Mouse (Mus musculus): ENCODE data around the gene BC005624. TPM values are rescaled to one million over a fixed set of nuclear protein-coding genes. Genes with fewer than 3 reads are reported as not detected.
A peak's percentile ranks its signal among the peaks of the same experiment; 100 is the strongest.

BC005624 gene
- 19.9 and 27.2 TPM in 2 replicates for polyA plus RNA-seq (2012; ENCODE audit: insufficient read depth, insufficient read length, missing spikeins)

DNA sequence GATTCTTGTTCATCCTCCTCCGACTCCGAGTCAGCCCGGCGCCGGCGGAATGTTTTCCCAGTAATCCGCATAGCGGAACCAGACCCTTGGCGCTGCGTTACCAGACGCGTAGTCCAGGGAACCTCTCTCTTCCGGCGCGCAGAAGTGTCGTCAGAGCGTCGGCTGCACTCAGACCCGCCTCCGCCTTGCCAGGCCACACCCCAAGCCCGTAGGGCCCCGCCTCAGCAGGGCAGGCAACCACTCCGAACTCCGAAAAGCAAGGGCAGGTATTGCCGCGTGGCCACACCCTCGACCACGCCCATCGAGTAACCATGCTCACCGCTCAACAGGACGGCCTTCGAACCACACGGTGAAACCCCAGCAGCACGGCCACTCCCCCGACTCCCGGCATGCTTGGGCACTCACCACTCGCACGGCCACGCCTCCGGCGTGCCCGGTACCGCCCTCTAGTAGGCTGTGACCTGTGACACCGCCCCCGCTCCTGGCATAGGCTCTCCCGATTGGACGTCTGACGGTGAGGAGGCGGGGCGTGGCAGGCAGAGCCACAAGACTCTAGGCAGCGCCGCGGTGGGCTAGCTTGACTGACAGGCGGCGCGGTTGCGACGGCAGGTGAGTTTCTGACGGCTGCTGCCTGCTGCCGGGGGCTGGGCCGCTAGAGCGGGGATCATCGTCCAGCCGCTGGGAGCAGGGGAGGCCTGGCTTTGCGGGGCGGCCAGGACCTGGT, at the start of gene BC005624, which contains the start of gene Usp20:
Gene BC005624 (minus strand): TSS at position 412 of the 724 bp plus-strand sequence.
Gene Usp20 (plus strand): TSS at position 490 of the 724 bp plus-strand sequence.
- H3K27ac ChIP-seq (replicated peaks; ENCODE audit: low read depth, low read length) = no peak within 1 kb of the TSS

GRCm38 (mm10) chr2:31026642-31027041, 44.6 kb upstream of the BC005624 start:
- Histone ChIP-seq H3K4me3 (ENCODE audit: insufficient read depth, low read depth, low read length) (no peak overlapping the region), H3K4me1 (ENCODE audit: control insufficient read depth, insufficient read depth, insufficient read length, low read length) (no peaks in the 10 kb centered on the region), H3K27ac (replicated peaks; ENCODE audit: low read depth, low read length) (no peak overlapping the region)

More for the DNA sequence above, at the start of gene BC005624, which contains the start of gene Usp20:
- H3K4me1 ChIP-seq (ENCODE audit: control insufficient read depth, insufficient read depth, insufficient read length, low read length) = no peaks in the 10 kb centered on the region
- H3K4me3 ChIP-seq (ENCODE audit: insufficient read depth, low read depth, low read length) = peak within 1 kb of the TSS; percentile 75

- no peak overlapping the region for H3K4me3 ChIP-seq (ENCODE audit: insufficient read depth, low read depth, low read length)
- H3K27ac ChIP-seq (replicated peaks; ENCODE audit: low read depth, low read length) = no peak overlapping the region
- H3K4me1 ChIP-seq (ENCODE audit: control insufficient read depth, insufficient read depth, insufficient read length, low read length) = no peaks in the 10 kb centered on the region
Observed at GRCm38 (mm10) chr2:31025458-31025857, 43.5 kb upstream of the BC005624 start.

GRCm38 (mm10) chr2:31024618-31025370, 42.8 kb upstream of the BC005624 start:
- no peak overlapping the region for H3K27ac ChIP-seq (replicated peaks; ENCODE audit: low read depth, low read length)
- H3K4me3 ChIP-seq (ENCODE audit: insufficient read depth, low read depth, low read length) = no peak overlapping the region
- H3K4me1 ChIP-seq (ENCODE audit: control insufficient read depth, insufficient read depth, insufficient read length, low read length) = no peaks in the 10 kb centered on the region

GRCm38 (mm10) chr2:31023940-31024339, 41.9 kb upstream of the BC005624 start:
- no peak overlapping the region for H3K4me3 ChIP-seq (ENCODE audit: insufficient read depth, low read depth, low read length)
- H3K27ac ChIP-seq (replicated peaks; ENCODE audit: low read depth, low read length) = no peak overlapping the region
- H3K4me1 ChIP-seq (ENCODE audit: control insufficient read depth, insufficient read depth, insufficient read length, low read length) = no peaks in the 10 kb centered on the region

DNA sequence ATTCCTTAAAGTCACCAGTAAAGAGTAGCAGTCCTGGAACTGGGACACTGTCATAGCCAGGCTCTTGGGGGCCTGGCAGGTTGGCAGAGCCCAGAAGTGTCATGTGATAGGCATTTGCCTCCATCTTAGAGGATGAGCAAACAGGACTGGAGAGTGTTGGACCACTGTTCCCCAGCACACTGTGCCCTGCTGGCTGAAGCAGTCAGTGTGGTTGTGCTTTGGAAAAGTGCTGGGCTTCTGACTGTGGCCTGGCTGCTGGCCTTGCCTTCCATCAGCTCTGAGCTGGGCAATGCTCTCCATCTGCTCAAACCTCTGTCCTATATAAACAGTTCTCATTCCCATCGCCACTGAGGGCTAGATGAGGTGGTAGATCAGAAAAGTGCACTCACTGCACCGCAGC, 38.2 kb upstream of the BC005624 start:
- Histone ChIP-seq H3K27ac (replicated peaks; ENCODE audit: low read depth, low read length) (no peak overlapping the region), H3K4me1 (ENCODE audit: control insufficient read depth, insufficient read depth, insufficient read length, low read length) (0 out of 2 replicates have a peak, but pooled peaks cover 3% of the 10 kb centered on the region), H3K4me3 (ENCODE audit: insufficient read depth, low read depth, low read length) (no peak overlapping the region)

- H3K4me3 ChIP-seq (ENCODE audit: insufficient read depth, low read depth, low read length) = no peak overlapping the region
Observed at GRCm38 (mm10) chr2:31019011-31019410, 37.0 kb upstream of the BC005624 start.

DNA sequence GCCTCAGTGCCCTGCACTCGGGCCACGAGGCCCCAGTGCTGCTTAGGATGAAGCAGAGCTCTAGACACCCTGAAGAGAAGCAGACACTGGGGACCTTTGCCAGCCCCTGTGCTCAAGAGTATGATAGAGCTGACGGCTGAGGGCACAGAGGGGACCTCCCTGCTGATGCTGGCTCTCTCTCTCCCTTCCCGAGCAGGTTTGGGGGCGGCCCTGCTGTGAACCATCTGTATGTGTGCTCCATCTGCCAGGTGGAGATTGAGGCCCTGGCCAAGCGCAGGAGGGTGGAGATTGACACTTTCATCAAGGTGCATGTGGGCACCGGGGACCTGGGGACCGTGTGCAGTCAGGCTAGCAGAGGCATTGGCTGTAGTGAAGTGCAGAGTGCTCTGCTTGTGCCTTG, 36.5 kb upstream of the BC005624 start:
- Histone ChIP-seq H3K4me3 (ENCODE audit: insufficient read depth, low read depth, low read length) (no peak overlapping the region), H3K4me1 (ENCODE audit: control insufficient read depth, insufficient read depth, insufficient read length, low read length) (0 out of 2 replicates have a peak, but pooled peaks cover 3% of the 10 kb centered on the region), H3K27ac (replicated peaks; ENCODE audit: low read depth, low read length) (no peak overlapping the region)

More at GRCm38 (mm10) chr2:31019011-31019410, 37.0 kb upstream of the BC005624 start:
- Histone ChIP-seq H3K27ac (replicated peaks; ENCODE audit: low read depth, low read length) (no peak overlapping the region), H3K4me1 (ENCODE audit: control insufficient read depth, insufficient read depth, insufficient read length, low read length) (0 out of 2 replicates have a peak, but pooled peaks cover 3% of the 10 kb centered on the region)

- Histone ChIP-seq H3K27ac (replicated peaks; ENCODE audit: low read depth, low read length) (no peak overlapping the region), H3K4me1 (ENCODE audit: control insufficient read depth, insufficient read depth, insufficient read length, low read length) (0 out of 2 replicates have a peak, but pooled peaks cover 3% of the 10 kb centered on the region), H3K4me3 (ENCODE audit: insufficient read depth, low read depth, low read length) (no peak overlapping the region)
Observed at GRCm38 (mm10) chr2:31017625-31018317, 35.8 kb upstream of the BC005624 start.

DNA sequence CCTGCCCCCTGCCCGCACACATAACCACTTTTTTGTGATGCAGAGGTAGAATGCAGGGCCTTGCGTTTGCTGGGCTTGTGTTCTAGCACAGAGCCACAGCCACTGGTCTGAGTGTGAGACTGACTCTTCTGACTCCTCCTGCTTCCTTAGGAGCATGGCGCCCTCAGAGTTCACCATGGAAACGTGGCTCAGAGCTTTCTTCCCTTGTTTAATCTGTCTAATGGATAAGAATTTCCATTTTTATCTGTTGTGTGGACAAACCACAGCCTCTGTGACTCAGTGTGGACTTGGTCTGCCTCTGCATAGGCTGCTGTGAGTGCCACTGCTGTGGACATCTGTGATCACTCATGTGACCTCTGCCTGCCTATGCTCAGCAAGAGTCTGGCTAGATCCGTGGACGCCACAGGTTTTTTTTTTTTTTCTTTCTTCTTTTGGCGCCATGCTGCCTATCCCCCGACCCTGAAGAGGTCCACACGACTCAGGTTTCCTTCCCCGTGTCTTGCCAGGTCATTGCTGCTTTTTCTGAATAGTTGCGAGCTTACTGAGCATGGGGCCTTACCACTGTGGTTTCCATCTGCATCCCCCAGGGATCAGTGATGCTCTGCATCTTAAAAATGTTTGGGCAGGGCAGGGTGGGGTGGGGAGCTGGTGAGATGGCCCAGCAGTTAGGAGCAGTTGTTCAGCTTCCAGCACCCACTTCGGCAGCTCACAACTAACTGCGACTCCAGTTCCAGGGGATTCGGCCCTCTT, 31.5 kb upstream of the BC005624 start:
- no peak overlapping the region for H3K4me3 ChIP-seq (ENCODE audit: insufficient read depth, low read depth, low read length)
- no peak overlapping the region for H3K27ac ChIP-seq (replicated peaks; ENCODE audit: low read depth, low read length)
- 0 out of 2 replicates have a peak, but pooled peaks cover 3% of the 10 kb centered on the region for H3K4me1 ChIP-seq (ENCODE audit: control insufficient read depth, insufficient read depth, insufficient read length, low read length)

GRCm38 (mm10) chr2:31007208-31007607, 25.2 kb upstream of the BC005624 start:
- no peak overlapping the region for H3K4me3 ChIP-seq (ENCODE audit: insufficient read depth, low read depth, low read length)
- no peaks in the 10 kb centered on the region for H3K4me1 ChIP-seq (ENCODE audit: control insufficient read depth, insufficient read depth, insufficient read length, low read length)
- no peak overlapping the region for H3K27ac ChIP-seq (replicated peaks; ENCODE audit: low read depth, low read length)

GRCm38 (mm10) chr2:31006434-31006833, 24.4 kb upstream of the BC005624 start:
- Histone ChIP-seq H3K4me1 (ENCODE audit: control insufficient read depth, insufficient read depth, insufficient read length, low read length) (no peaks in the 10 kb centered on the region), H3K4me3 (ENCODE audit: insufficient read depth, low read depth, low read length) (no peak overlapping the region), H3K27ac (replicated peaks; ENCODE audit: low read depth, low read length) (no peak overlapping the region)

DNA sequence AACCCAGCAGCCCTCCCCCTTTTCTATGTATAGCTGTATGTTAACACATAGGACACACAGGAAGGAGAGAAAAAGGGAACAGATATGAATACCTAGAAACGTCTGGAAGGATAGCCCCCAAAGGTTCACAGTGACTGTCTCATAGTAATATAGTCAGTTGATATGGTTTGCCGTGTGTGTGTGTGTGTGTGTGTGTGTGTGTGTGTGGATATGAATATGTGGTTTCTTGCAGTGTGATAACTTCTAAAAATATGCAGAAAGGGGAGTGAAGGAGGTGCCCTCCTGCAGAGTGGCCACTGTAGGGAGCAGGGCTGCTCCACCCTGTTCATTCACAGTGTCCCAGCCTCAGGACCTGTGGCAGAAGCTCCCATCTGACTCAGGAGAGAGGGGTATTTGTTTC, 23.5 kb upstream of the BC005624 start:
- no peak overlapping the region for H3K27ac ChIP-seq (replicated peaks; ENCODE audit: low read depth, low read length)
- no peaks in the 10 kb centered on the region for H3K4me1 ChIP-seq (ENCODE audit: control insufficient read depth, insufficient read depth, insufficient read length, low read length)
- H3K4me3 ChIP-seq (ENCODE audit: insufficient read depth, low read depth, low read length) = no peak overlapping the region

DNA sequence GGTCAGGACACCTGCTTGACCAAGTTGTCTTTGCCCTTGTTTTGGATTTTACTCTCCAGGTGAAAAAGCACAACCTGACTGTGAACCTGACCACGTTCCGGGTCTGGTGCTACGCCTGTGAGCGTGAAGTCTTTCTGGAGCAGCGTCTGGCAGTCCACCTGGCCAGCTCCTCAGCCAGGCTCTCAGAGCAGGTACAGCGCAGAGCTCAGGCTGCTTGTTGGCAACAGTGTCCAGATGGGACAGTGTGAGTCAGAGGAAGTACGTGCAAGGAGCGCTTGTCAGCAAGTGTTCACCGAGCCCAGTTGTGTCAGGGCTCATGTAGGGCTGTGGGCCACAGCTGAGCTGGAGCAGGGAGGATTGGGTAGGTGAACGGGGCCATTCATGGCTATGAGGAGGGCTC, 20.9 kb upstream of the BC005624 start:
- no peak overlapping the region for H3K27ac ChIP-seq (replicated peaks; ENCODE audit: low read depth, low read length)
- no peaks in the 10 kb centered on the region for H3K4me1 ChIP-seq (ENCODE audit: control insufficient read depth, insufficient read depth, insufficient read length, low read length)
- no peak overlapping the region for H3K4me3 ChIP-seq (ENCODE audit: insufficient read depth, low read depth, low read length)
